Mouse (Mus musculus) megakaryocyte, embryonic 14.5 days (primary cell): ENCODE data around the gene Stk39.

Source experiments
- FLI1 ChIP-seq: IDR thresholded peaks from 2 replicates; pipeline ENCODE4 v1.6.1; 2012; ENCODE audit warnings: low read length, inconsistent platforms, mixed read lengths
- GATA1 ChIP-seq: IDR thresholded peaks from 3 replicates; pipeline ENCODE4 v1.6.1; 2012; ENCODE audit warnings: mixed read lengths, low read length, inconsistent platforms, borderline replicate concordance

- TF ChIP-seq GATA1: no peak
- TF ChIP-seq FLI1: no peak
These were observed 4.7 kb downstream of the Stk39 start for GRCm38 (mm10) chr2:68467085-68467978.
